Mouse (Mus musculus): Measurements from ENCODE around the gene Cdc14a. TPM values are rescaled to one million over a fixed set of nuclear protein-coding genes. Genes with fewer than 3 reads are reported as not detected.

Gene Cdc14a
- total and polyA plus RNA-seq, 3 experiments, result 9.3 to 29.9 (median 18.9) TPM

DNA sequence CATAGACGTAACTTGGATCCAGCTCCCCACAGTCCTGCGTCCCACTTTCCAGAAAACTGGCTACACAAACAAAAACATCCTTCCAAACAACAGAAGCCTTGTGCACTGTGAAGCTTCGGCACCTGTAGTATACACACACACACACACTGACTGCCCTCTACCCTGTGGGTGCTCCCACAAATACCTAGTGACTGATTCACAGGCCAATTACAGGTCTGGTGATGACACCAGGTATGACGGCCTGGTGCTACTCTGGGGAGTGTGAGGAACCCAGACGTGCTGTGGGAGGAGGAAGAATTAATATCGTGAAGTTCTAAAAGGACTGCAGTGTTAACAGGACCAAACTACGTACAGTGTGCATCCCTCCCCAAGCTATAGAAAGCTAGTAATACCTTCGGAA lies 1.8 kb downstream of the Cdc14a start:
- Histone ChIP-seq H3K36me3 (replicated peaks) (peaks cover 38% of the 10 kb centered on the region), H3K27me3 (ENCODE audit: insufficient read depth, low read length) (no peaks in the 10 kb centered on the region), H3K4me3 (ENCODE audit: low read depth, low read length) (no peak overlapping the region; the same call in 1 of the 2 replicates), H3K4me1 (ENCODE audit: insufficient read depth, low read depth, low read length) (peaks cover 29% of the 10 kb centered on the region), H3K9me3 (replicated peaks) (no peaks in the 10 kb centered on the region)
- ATAC-seq (ENCODE audit: extremely low read depth, insufficient number of reproducible peaks, low FRiP score, poor library complexity, severe bottlenecking) (no peak), DNase-seq (ENCODE audit: low spot score) (no peak)
- no peak for TF ChIP-seq TAL1 (conservative IDR thresholded peaks at IDR 0.05; ENCODE audit: low read depth, low read length)
- no peak for TF ChIP-seq GATA2 (IDR thresholded peaks at IDR 0.05; ENCODE audit: borderline replicate concordance, low read depth, low read length)
- TF ChIP-seq POLR2AphosphoS5 (IDR thresholded peaks at IDR 0.05; ENCODE audit: insufficient replicate concordance, low read depth, low read length), result no peak

- TF ChIP-seq GATA2 (IDR thresholded peaks at IDR 0.05; ENCODE audit: borderline replicate concordance, low read depth, low read length), result no peak
- TF ChIP-seq TAL1 (conservative IDR thresholded peaks at IDR 0.05; ENCODE audit: low read depth, low read length), result no peak
- no peak for TF ChIP-seq POLR2AphosphoS5 (IDR thresholded peaks at IDR 0.05; ENCODE audit: insufficient replicate concordance, low read depth, low read length)
- TF ChIP-seq CTCF (IDR thresholded peaks at IDR 0.05; ENCODE audit: low read depth, low read length), result no peak
- TF ChIP-seq GATA1 (IDR thresholded peaks at IDR 0.05; ENCODE audit: borderline replicate concordance, low read length), result no peak
- Histone ChIP-seq H3K9me3 (replicated peaks) (no peaks in the 10 kb centered on the region), H3K36me3 (replicated peaks) (peaks cover 41% of the 10 kb centered on the region), H3K4me3 (ENCODE audit: low read depth, low read length) (no peak overlapping the region), H3K27me3 (ENCODE audit: insufficient read depth, low read length) (no peaks in the 10 kb centered on the region), H3K4me1 (ENCODE audit: insufficient read depth, low read depth, low read length) (peaks cover 29% of the 10 kb centered on the region)
- ATAC-seq (ENCODE audit: extremely low read depth, insufficient number of reproducible peaks, low FRiP score, poor library complexity, severe bottlenecking) (no peak), DNase-seq (ENCODE audit: low spot score) (no peak)
Measured at GRCm38 (mm10) chr3:116421121-116421520, 2.7 kb downstream of the Cdc14a start.

- Histone ChIP-seq H3K4me3 (ENCODE audit: low read depth, low read length) (no peak overlapping the region), H3K9me3 (replicated peaks) (no peaks in the 10 kb centered on the region), H3K36me3 (replicated peaks) (peaks cover 53% of the 10 kb centered on the region), H3K4me1 (ENCODE audit: insufficient read depth, low read depth, low read length) (peaks cover 31% of the 10 kb centered on the region), H3K27me3 (ENCODE audit: insufficient read depth, low read length) (no peaks in the 10 kb centered on the region)
- ATAC-seq (ENCODE audit: extremely low read depth, insufficient number of reproducible peaks, low FRiP score, poor library complexity, severe bottlenecking) (no peak), DNase-seq (ENCODE audit: low spot score) (no peak)
- no peak for TF ChIP-seq CTCF (IDR thresholded peaks at IDR 0.05; ENCODE audit: low read depth, low read length)
- TF ChIP-seq POLR2AphosphoS5 (IDR thresholded peaks at IDR 0.05; ENCODE audit: insufficient replicate concordance, low read depth, low read length), result no peak
- TF ChIP-seq TAL1 (conservative IDR thresholded peaks at IDR 0.05; ENCODE audit: low read depth, low read length), result no peak
- TF ChIP-seq GATA1 (IDR thresholded peaks at IDR 0.05; ENCODE audit: borderline replicate concordance, low read length), result no peak
- no peak for TF ChIP-seq GATA2 (IDR thresholded peaks at IDR 0.05; ENCODE audit: borderline replicate concordance, low read depth, low read length)
Measured at GRCm38 (mm10) chr3:116419791-116420190, 4.0 kb downstream of the Cdc14a start.

DNA sequence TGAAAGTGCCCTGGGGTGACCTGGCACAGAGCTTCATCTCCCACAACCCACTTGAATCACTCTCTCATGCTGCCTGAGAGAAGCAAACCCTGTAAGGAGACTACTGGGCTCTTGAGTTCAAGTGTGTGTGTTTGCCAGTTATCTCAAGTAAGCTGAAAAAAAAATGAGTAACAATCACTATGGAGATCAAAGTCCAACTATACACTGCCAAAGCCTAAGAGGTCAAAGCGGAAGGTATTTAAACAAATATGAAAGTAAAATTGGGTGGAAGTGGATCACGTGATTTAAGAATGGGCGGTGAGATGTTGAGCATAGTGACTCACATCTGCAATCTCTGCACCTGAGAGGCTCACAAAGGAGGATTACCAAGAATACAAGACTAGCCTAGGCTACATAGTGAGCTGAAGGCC lies 9.4 kb downstream of the Cdc14a start:
- DNase-seq (ENCODE audit: low spot score), result no peak
- H3K4me1 ChIP-seq (ENCODE audit: insufficient read depth, low read depth, low read length), result peaks cover 12% of the 10 kb centered on the region
- no peak for ATAC-seq (ENCODE audit: extremely low read depth, insufficient number of reproducible peaks, low FRiP score, poor library complexity, severe bottlenecking)
- no peaks in the 10 kb centered on the region for H3K9me3 ChIP-seq (replicated peaks)
- TF ChIP-seq POLR2AphosphoS5 (IDR thresholded peaks at IDR 0.05; ENCODE audit: insufficient replicate concordance, low read depth, low read length), result no peak
- no peak for TF ChIP-seq GATA2 (IDR thresholded peaks at IDR 0.05; ENCODE audit: borderline replicate concordance, low read depth, low read length)
- TF ChIP-seq TAL1 (conservative IDR thresholded peaks at IDR 0.05; ENCODE audit: low read depth, low read length), result no peak
- no peak for TF ChIP-seq CTCF (IDR thresholded peaks at IDR 0.05; ENCODE audit: low read depth, low read length)
- no peak for TF ChIP-seq GATA1 (IDR thresholded peaks at IDR 0.05; ENCODE audit: borderline replicate concordance, low read length)
- peaks cover 67% of the 10 kb centered on the region for H3K36me3 ChIP-seq (replicated peaks)
- no peak overlapping the region for H3K4me3 ChIP-seq (ENCODE audit: low read depth, low read length)
- H3K27me3 ChIP-seq (ENCODE audit: insufficient read depth, low read length), result no peaks in the 10 kb centered on the region

GRCm38 (mm10) chr3:116412954-116413724 lies 10.7 kb downstream of the Cdc14a start:
- Histone ChIP-seq H3K36me3 (replicated peaks) (peaks cover 71% of the 10 kb centered on the region), H3K27me3 (ENCODE audit: insufficient read depth, low read length) (no peaks in the 10 kb centered on the region), H3K4me3 (ENCODE audit: low read depth, low read length) (no peak overlapping the region), H3K4me1 (ENCODE audit: insufficient read depth, low read depth, low read length) (peaks cover 12% of the 10 kb centered on the region), H3K9me3 (replicated peaks) (no peaks in the 10 kb centered on the region)
- no peak for TF ChIP-seq POLR2AphosphoS5 (IDR thresholded peaks at IDR 0.05; ENCODE audit: insufficient replicate concordance, low read depth, low read length)
- no peak for TF ChIP-seq GATA1 (IDR thresholded peaks at IDR 0.05; ENCODE audit: borderline replicate concordance, low read length)
- TF ChIP-seq CTCF (IDR thresholded peaks at IDR 0.05; ENCODE audit: low read depth, low read length), result no peak
- TF ChIP-seq GATA2 (IDR thresholded peaks at IDR 0.05; ENCODE audit: borderline replicate concordance, low read depth, low read length), result no peak
- no peak for TF ChIP-seq TAL1 (conservative IDR thresholded peaks at IDR 0.05; ENCODE audit: low read depth, low read length)
- no peak for ATAC-seq (ENCODE audit: extremely low read depth, insufficient number of reproducible peaks, low FRiP score, poor library complexity, severe bottlenecking)
- no peak for DNase-seq (ENCODE audit: low spot score)

- ATAC-seq (ENCODE audit: extremely low read depth, insufficient number of reproducible peaks, low FRiP score, poor library complexity, severe bottlenecking), result no peak
- Histone ChIP-seq H3K9me3 (replicated peaks) (no peaks in the 10 kb centered on the region), H3K4me3 (ENCODE audit: low read depth, low read length) (no peak overlapping the region), H3K27me3 (ENCODE audit: insufficient read depth, low read length) (no peaks in the 10 kb centered on the region), H3K36me3 (replicated peaks) (peaks cover 58% of the 10 kb centered on the region), H3K4me1 (ENCODE audit: insufficient read depth, low read depth, low read length) (peaks cover 9% of the 10 kb centered on the region)
- TF ChIP-seq POLR2AphosphoS5 (IDR thresholded peaks at IDR 0.05; ENCODE audit: insufficient replicate concordance, low read depth, low read length) (no peak), CTCF (IDR thresholded peaks at IDR 0.05; ENCODE audit: low read depth, low read length) (no peak), GATA2 (IDR thresholded peaks at IDR 0.05; ENCODE audit: borderline replicate concordance, low read depth, low read length) (no peak), GATA1 (IDR thresholded peaks at IDR 0.05; ENCODE audit: borderline replicate concordance, low read length) (no peak), TAL1 (conservative IDR thresholded peaks at IDR 0.05; ENCODE audit: low read depth, low read length) (no peak)
- no peak for DNase-seq (ENCODE audit: low spot score)
Measured at GRCm38 (mm10) chr3:116410051-116410450, 13.8 kb downstream of the Cdc14a start.

Measured in G1E (cell line).